Mouse (Mus musculus) C2C12 (cell line): ENCODE measurements around the gene Moxd1.

ENCODE experiments used
- CTCF ChIP-seq: IDR thresholded peaks from one replicate; pipeline ENCODE4 v1.5.1; 2011; ENCODE audit not compliant: control insufficient read depth, insufficient read depth, insufficient read length
- MAX ChIP-seq: IDR thresholded peaks from one replicate; pipeline ENCODE4 v1.6.1; 2011; ENCODE audit warnings: mild to moderate bottlenecking, control low read depth
- USF1 ChIP-seq: IDR thresholded peaks from one replicate; pipeline ENCODE4 v1.6.1; 2011; ENCODE audit warnings: low read depth, mild to moderate bottlenecking, control low read depth, moderate library complexity

GRCm38 (mm10) chr10:24323066-24323465 is 99.7 kb downstream of the Moxd1 start:
- no peak for TF ChIP-seq USF1
- TF ChIP-seq CTCF: no peak
- TF ChIP-seq MAX: no peak
